ENCODE assay signal across 9 mouse cellular contexts in the genomic region with DNA sequence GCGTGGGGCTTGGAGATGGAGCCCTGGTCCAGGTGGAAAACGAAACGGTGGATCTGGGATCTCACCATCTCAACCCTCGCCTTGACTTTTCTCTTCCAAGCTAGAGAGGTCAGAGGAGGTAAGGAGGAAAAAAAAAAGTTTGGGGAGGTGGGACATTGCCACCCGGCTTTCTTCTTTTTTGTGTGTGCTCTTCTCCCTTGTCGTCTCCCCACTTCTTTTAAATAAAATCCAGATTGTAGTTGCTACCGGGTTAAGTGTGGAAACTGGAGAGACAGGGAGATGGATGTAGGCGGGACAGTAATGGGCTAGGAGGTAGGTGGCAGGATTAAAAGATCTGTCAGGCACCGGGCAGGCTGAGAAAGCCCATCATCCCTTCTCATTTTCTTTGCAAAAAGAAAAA. TPM values are rescaled to one million over a fixed set of nuclear protein-coding genes. Genes with fewer than 3 reads are reported as not detected.
A peak's percentile ranks its signal among the peaks of the same experiment; 100 is the strongest.
DNase-seq lines count a peak whose midpoint lies in the region; ATAC-seq and TF ChIP-seq lines count a peak whose summit lies in the region.
"Had no signal": no experiment of that assay in that cellular context is flagged by ENCODE, and none has a peak within 500 bp of the region (broad histone marks: within the 10 kb centered on the region; RNA-seq: fewer than 3 reads in every experiment).

No protein-coding gene starts in this region.

- no peaks in the 10 kb centered on the region for H3K4me1 ChIP-seq in neural tube, embryonic 11.5 days (ENCODE audit: control insufficient read depth, insufficient read depth, low read length)
- H3K4me1 ChIP-seq in liver, embryonic 13.5 days (replicated peaks) = no peaks in the 10 kb centered on the region
- no peaks in the 10 kb centered on the region for H3K4me1 ChIP-seq in stomach, postnatal 0 days (replicated peaks; ENCODE audit: control insufficient read depth, insufficient read depth)

- DNase-seq in embryo, embryonic 11 days = peak; percentile 41
- no peak for DNase-seq in embryo, embryonic 10.5 days (ENCODE audit: low spot score)
- peak; percentile 25 for DNase-seq in neural tube, embryonic 11.5 days (ENCODE audit: low spot score)
- no peak for DNase-seq in neural tube, embryonic 10.5 days (ENCODE audit: extremely low spot score, low spot score)
- no peak for DNase-seq in liver, embryonic 13.5 days
- no peak for DNase-seq in stomach, postnatal 0 days (ENCODE audit: low spot score)
- no peak for DNase-seq in spleen, postnatal 14 days (ENCODE audit: low spot score in 2 of 2)
- DNase-seq: B cell, adult 2 months had no signal

- no peak for TF ChIP-seq CTCF in stomach, postnatal 0 days (IDR thresholded peaks at IDR 0.05; ENCODE audit: low read depth)

- no peak for TF ChIP-seq EP300 in stomach, postnatal 0 days (optimal IDR thresholded peaks at IDR 0.05)

- H3K27me3 ChIP-seq in neural tube, embryonic 11.5 days (ENCODE audit: control insufficient read depth, insufficient read depth, low read length) = no peaks in the 10 kb centered on the region
- peaks cover 28% of the 10 kb centered on the region for H3K27me3 ChIP-seq in liver, embryonic 13.5 days
- H3K27me3 ChIP-seq in stomach, postnatal 0 days (ENCODE audit: control insufficient read depth, insufficient read depth, low read length) = no peaks in the 10 kb centered on the region

- H3K9ac ChIP-seq in neural tube, embryonic 11.5 days (ENCODE audit: low read length) = peak overlapping the region; percentile 55
- no peak overlapping the region for H3K9ac ChIP-seq in liver, embryonic 13.5 days
- H3K9ac ChIP-seq in stomach, postnatal 0 days (ENCODE audit: low read length) = no peak overlapping the region

- no peak for ATAC-seq in neural tube, embryonic 11.5 days (ENCODE audit: insufficient read depth, low FRiP score, low TSS enrichment)
- no peak for ATAC-seq in liver, embryonic 13.5 days (ENCODE audit: low read depth)
- ATAC-seq in stomach, postnatal 0 days (ENCODE audit: low FRiP score, low TSS enrichment) = no peak
- ATAC-seq in megakaryocyte, adult 5-6 weeks (ENCODE audit: poor library complexity, severe bottlenecking) = no peak

- WGBS in neural tube, embryonic 11.5 days = 1% methylated on average over 9 of the region's 9 CpGs
- under 1% methylated on average over 9 of the region's 9 CpGs for WGBS in liver, embryonic 13.5 days (ENCODE audit: insufficient replicate concordance)
- under 1% methylated on average over 9 of the region's 9 CpGs for WGBS in stomach, postnatal 0 days

- H3K4me2 ChIP-seq in neural tube, embryonic 11.5 days (ENCODE audit: low read depth) = peak overlapping the region; percentile 93
- peak overlapping the region; percentile 61 for H3K4me2 ChIP-seq in liver, embryonic 13.5 days
- peak overlapping the region; percentile 60 for H3K4me2 ChIP-seq in stomach, postnatal 0 days (replicated peaks; ENCODE audit: low read depth)

- H3K9me3 ChIP-seq in neural tube, embryonic 11.5 days (ENCODE audit: control insufficient read depth, low read length) = no peaks in the 10 kb centered on the region
- H3K9me3 ChIP-seq in liver, embryonic 13.5 days (replicated peaks) = no peaks in the 10 kb centered on the region
- H3K9me3 ChIP-seq in stomach, postnatal 0 days (ENCODE audit: control insufficient read depth, low read length) = no peaks in the 10 kb centered on the region

- peak overlapping the region; percentile 64 for H3K4me3 ChIP-seq in neural tube, embryonic 11.5 days (ENCODE audit: low read depth, low read length)
- H3K4me3 ChIP-seq in liver, embryonic 13.5 days (replicated peaks) = peak overlapping the region; percentile 45
- H3K4me3 ChIP-seq in stomach, postnatal 0 days (ENCODE audit: low read depth, low read length) = peak overlapping the region; percentile 43

- no peak overlapping the region for H3K27ac ChIP-seq in neural tube, embryonic 11.5 days (ENCODE audit: low read depth, low read length)
- H3K27ac ChIP-seq in liver, embryonic 13.5 days = no peak overlapping the region
- no peak overlapping the region for H3K27ac ChIP-seq in stomach, postnatal 0 days (replicated peaks)

- no peaks in the 10 kb centered on the region for H3K36me3 ChIP-seq in neural tube, embryonic 11.5 days (ENCODE audit: control insufficient read depth, insufficient read depth, low read length)
- H3K36me3 ChIP-seq in liver, embryonic 13.5 days = no peaks in the 10 kb centered on the region
- H3K36me3 ChIP-seq in stomach, postnatal 0 days (ENCODE audit: control insufficient read depth, insufficient read depth, low read length) = no peaks in the 10 kb centered on the region

RNA-seq across cellular contexts. Expression of gene Col11a1, which starts 0.5 kb away (rescaled TPM):
- polyA plus RNA-seq in neural tube, embryonic 11.5 days (2014; fragmentation: Nextera tagmentation; extraction: Ambion mirVana) = 16.9 and 19.1 TPM in 2 replicates
- 1.8 and 2.1 TPM in 2 replicates for polyA plus RNA-seq in liver, embryonic 13.5 days (2015; fragmentation: Nextera tagmentation; extraction: Ambion mirVana)
- 3.5 and 4.0 TPM in 2 replicates for polyA plus RNA-seq in stomach, postnatal 0 days (2015; fragmentation: Nextera tagmentation; extraction: Ambion mirVana)
- total RNA-seq in megakaryocyte, adult 5-6 weeks (2015) = not detected in 2 replicates
- total RNA-seq in megakaryocyte, adult 5-6 weeks (2017) = 0.07 TPM in 1 of 2 replicates, not detected in the other

Comparison
In these comparisons a context has a peak if more than half of its experiments do, and no peak if none do; other contexts are left out.
1. DNase-seq: peak in embryo, embryonic 11 days (single experiment) and neural tube, embryonic 11.5 days (single experiment); none in embryo, embryonic 10.5 days (single experiment), neural tube, embryonic 10.5 days (single experiment), liver, embryonic 13.5 days (single experiment), stomach, postnatal 0 days (single experiment) and spleen, postnatal 14 days (0 of 2).
2. Peak in every context shown above with its lines, with median percentiles within 50 percentile points of each other: H3K4me2 ChIP-seq and H3K4me3 ChIP-seq.